Mouse (Mus musculus) spleen, embryonic (tissue): ENCODE data around the gene Acp6.
"Not testable (repeated sequence)": the region's sequence is repeated elsewhere in the genome, so short reads cannot be mapped to it uniquely, and the experiment has no call there.

ENCODE experiments used
- CTCF ChIA-PET: fragments of 350-600 bp; sonication (Branson Sonifier 250); formaldehyde crosslinking; loops from one replicate; lab custom pipeline; 2022; lab: Charles Lee

Acp6 gene

DNA sequence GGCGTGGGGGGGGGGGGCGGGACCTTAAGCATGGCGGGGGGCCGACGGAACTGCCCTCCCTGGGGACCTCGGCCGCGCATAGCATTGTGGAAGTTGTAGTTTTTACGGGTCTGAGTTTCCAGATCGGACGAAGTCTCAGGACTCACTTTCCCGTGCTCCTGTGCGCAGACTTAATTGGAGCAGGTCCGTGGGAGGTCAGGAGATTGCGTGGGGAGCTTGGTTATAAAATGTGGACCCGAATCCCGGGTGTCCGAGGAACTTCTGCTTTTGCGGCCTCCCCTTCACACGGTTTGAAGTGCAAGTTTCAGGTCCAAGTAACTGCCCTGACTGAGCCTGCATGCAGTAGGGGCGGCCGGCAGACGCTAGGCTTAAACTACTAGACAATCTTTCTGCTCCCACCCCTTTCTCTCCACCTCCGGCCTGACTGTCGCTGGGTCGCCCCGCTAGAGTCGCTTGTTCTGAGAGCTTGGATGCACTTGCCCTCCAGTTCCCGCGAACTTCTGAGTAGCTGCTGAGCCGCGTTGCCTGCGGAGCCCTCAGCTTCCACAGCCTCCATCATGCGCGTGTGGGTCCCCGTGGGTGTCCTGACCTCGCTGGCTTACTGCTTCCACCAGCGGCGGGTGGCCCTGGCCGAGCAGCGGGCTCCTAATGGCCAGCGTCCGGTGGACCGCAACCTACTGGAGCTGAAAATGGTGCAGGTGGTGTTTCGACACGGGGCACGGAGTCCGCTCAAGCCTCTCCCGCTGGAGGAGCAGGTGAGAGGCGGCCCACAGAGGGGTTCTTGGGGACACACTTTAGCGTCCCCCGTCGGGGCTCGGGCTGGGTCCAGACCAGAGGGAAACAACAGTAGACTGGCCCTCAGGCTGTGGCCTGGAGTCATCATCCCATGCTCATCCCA lies at the start of gene Acp6:
Gene Acp6, plus strand, starts transcription at position 167 of the 898 bp plus-strand sequence.
- CTCF ChIA-PET: interaction anchor here (0.6 kb wide), 2 partner anchors 12 kb away, joined by 3 to 5 read pairs; no protein-coding TSS in a partner anchor

DNA sequence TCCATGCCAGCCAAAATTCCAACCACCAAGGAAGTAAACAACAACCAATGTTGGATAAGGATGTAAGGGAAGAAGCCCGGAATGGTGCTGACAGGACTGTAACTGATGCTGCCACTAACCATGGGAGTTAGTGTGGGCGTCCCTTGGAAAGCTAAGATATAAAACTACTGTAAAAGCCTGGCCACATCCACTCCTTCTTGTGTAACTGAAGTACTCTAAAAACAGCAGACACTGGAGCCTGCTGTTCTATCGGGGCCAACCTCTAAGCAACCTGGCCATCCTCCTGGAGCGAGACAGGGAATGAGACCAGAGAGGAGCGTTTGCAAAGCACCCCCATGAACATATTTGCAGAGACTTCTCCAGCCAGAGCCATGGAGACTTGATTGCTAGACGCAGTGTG lies 41.1 kb upstream of the Acp6 start:
- CTCF ChIA-PET: no interaction called here

DNA sequence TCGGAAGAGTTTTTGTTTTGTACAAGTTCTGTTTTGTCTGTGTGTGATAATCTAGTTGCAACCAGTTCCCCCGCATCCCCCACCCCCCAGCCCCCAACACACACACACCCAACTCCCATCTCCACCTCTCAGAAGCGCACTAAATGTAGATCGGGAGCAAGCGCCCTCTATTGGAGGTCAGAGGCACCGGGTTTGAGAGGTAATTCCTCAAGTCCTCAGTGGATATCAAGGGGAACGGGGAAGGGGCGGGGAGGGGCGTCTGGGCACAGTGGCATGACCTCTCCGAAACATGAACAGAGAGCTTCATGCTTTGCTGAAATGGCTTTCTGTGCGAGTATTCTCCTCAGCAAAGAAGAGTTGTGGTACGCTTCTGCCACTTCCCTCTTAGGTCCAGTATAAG lies 40.3 kb upstream of the Acp6 start:
- CTCF ChIA-PET: no interaction called here

DNA sequence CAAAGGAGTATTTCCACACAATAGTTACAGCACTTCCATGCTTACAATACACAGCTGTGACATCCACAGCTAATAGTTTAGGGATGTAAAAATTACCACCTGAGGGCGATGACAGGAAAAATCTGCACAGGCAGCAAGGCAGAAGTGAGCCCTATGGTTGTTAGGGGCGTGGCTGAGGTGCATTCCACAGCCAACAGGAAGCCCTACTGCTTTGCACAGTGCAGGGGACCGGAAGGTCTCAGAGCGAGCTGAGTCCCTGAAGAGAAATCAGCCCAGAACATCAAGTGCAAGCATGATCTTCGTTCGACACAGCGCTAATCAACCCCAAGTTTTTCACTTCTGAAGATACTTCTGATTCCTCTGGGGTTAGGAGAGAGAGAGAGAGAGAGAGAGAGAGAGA lies 34.4 kb upstream of the Acp6 start:
- CTCF ChIA-PET: no interaction called here

DNA sequence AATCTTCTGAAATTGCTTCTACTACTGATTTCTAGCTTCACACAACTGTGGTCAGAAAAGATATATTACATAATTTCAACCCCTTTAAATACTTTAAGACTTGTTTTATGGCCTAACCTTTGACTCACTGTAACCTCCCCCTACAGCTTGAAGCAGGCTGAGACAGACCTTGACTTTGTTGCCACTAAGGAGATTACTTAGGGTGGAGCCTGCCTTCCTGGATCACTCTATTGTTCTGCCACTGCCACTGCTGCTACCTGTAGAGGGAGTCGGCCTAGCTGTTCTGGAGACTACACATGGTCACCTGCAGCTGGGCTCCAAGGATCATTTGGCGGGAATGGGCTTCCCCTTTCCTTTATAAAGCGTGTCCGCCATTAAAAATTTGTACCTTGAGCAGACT lies 29.2 kb upstream of the Acp6 start:
- CTCF ChIA-PET: no interaction called here

DNA sequence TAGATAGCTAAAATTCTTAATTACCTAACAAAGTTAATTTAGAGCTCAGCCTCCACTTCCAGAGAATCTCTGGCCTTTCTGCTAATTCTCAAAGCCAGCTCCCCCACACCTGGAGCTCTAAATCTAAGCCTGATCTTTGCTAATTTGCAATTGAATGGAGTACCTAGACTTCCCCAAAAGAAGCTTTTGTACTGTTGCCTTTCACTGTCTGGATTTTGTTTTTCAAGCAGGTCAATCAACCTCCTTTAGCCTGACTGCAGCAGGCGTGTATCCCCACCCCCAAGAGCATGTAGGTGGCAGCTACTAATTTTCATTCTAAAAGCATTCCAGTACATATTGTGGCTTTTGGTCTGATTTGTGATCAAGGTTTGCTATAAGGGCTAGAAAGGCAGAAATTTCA lies 20.9 kb upstream of the Acp6 start:
- CTCF ChIA-PET: not testable (repeated sequence)

DNA sequence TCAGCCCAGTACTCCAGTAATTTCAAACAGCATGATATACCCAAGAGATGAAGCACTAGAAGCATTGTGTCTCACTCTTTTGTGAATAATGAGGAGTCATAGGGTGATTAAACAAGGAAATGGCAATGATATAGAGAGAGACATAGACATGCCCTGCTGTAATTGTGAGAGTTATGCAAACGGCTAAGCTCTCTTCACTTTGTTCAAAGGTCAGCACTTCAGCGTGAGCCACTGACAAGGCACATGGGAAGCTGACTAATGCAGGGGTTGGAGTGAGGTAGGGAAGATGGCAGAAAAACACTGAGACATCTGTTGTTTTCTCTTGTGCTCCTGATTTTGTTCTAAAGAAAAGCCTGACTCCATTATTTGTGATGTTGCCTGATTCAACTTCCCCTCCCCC lies 7.5 kb upstream of the Acp6 start:
- CTCF ChIA-PET: no interaction called here

DNA sequence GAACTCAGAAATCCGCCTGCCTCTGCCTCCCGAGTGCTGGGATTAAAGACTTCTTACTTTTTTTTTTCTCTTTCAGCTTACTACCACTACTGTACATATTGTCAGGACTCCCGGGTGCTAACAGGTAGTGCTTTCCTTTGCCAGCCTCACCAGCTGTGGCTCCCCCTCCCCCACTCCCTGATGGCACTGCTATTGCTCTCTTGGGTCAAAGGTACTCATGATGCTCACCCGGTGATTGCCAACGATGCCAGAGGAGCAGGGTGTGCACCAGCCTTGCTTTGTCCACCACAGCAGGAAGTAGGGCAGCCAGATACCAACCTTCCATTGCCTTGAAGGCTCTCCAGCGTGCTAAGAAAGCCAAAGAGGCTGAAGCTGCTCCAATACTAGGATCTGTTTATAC lies 2.1 kb upstream of the Acp6 start:
- CTCF ChIA-PET: no interaction called here

DNA sequence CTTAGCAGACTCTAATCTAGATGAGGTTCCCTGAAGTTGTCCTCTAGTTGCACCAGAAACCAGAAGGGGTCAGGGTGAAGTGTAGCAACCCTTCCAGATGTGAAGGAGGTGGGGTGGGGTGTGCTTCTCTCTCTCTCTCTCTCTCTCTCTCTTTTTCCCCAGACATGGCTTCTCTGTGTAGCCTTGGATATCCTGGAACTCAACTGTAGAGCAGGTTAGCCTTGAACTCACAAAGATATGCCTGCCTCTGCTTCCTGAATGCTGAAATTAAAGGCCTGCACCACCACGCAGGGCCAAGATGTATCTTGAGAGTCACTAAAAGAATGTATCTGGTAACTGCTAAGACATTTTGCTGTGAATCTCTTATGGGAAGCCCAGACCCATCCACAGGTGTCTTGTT lies 1.3 kb upstream of the Acp6 start:
- CTCF ChIA-PET: no interaction called here

DNA sequence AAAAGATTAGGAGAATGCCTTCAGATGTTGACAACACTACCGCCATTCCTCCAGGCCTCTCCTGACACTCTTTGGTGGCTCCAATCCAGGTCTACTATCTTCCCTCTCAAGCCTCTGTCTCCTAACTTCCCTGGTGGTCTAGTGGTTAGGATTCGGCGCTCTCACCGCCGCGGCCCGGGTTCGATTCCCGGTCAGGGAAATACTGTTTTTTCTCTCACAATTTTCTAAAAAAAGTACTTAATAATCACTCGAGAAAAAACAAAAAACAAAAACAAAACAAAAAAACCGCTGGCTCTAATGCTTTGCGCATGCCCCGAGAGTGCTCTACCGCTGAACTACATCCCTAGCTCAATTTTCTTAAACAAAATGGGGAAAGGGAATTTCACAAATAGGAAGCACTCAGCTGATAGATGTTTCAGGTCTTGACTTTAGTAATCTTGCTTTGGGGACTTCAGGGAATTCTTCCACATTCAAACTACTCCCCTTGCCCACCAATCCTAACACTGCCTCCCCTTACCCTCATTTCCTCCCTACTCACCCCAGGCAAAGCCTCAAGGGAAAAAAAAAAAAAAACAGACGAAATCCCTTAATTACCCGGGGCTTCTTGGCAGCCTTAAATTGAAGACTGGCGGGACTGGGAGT lies 498 bp upstream of the Acp6 start:
- CTCF ChIA-PET: interaction anchor here (0.6 kb wide), 1 partner anchor 13 kb away, joined by 3 read pairs; no protein-coding TSS in a partner anchor

DNA sequence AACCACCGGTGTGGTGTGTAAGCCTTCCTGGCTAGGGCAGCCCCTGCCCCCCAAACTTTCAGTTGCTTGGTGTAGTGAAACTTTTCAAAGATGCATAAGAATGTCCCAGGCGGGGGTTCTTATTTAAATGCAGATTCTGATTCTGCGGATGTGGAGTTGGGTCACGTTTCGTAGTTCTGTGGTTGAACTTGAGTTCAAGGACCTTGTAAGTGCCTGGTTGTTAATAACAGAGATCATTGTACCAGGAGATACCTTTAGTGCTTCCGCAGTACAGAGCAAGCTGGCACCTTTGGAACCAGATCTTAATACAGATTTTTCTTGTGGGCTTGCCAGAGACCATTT lies 903 bp downstream of the Acp6 start:
- CTCF ChIA-PET: interaction anchor here (0.6 kb wide), 1 partner anchor 11 kb away, joined by 5 read pairs; no protein-coding TSS in a partner anchor

DNA sequence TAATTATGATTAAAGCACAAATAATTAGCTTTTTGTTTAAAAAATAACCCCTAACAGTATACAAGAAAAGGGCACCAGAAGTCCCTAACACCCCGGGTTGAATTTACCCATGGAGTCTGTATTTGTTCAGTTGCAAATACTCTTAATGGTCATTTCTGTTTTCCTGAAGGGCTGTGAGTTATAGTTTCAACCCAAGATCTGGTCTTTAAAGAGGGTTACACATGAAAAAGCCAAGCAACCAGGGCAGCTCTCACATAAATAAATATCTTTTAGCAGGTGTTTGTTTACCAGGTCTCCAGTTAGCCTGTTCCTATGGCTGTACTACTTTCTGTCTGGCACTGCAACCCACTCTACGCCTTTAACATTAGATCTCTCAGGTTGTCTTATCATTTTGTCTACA lies 1.4 kb downstream of the Acp6 start:
- CTCF ChIA-PET: no interaction called here

DNA sequence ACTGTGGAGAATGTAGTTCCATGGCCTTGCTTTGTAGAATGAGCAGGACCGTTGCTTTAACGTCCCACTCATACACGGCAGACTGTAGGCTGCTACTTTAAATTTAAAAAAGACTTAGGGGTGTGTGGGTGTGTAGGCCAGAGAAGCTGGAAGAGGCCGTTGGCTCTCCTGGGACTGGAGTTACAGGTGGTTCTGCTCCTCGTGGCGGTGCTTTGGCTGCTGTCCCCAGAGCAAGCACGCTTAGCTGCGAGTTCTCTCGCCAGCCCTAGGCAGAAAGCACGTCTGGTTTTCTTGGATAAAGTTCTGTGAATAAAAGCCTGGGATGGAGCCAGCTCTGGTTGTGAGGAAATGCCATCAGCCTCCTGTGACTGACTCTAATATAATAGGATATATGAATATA lies 2.3 kb downstream of the Acp6 start:
- CTCF ChIA-PET: interaction anchor here (0.7 kb wide), 1 partner anchor 10 kb away, joined by 14 read pairs; no protein-coding TSS in a partner anchor

DNA sequence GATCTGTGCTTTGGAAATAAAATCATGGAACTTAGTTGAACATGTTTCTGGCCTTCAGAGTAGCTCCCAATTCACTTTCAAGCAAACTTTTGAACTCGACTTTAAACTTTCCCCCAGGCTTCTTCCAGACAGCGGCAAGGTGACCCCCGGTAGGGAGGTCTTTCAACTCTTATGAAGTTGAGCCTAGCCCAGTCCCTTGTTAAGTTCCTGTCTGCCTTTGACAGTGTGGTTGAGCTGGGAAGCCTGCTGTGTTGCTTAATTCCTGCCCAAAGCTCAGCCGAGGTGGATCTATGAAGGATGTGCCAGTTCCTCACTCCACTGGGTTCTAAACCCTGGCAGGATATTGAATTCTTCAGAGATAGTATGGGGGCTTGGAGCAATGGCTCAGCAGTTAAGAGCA lies 3.2 kb downstream of the Acp6 start:
- CTCF ChIA-PET: no interaction called here

DNA sequence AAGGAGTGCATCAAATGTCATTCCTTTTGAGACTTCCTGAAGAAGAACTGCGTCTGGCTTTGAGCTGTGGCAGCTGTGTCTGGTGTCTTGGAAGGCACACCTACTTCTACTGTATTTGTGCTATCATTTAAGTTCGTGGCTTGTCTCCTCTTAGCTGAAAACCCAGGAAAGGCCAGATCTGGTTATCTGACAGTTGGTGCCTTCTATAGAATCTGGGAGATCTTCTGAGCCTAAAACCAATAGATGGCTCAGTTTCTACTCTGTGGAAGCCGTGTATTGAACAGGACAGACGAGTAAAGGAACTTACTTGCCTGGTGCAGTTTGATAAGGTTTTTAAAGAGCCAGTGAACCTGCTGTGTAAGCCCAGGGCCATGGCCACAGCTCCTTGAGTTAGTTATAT lies 5.9 kb downstream of the Acp6 start:
- CTCF ChIA-PET: no interaction called here

DNA sequence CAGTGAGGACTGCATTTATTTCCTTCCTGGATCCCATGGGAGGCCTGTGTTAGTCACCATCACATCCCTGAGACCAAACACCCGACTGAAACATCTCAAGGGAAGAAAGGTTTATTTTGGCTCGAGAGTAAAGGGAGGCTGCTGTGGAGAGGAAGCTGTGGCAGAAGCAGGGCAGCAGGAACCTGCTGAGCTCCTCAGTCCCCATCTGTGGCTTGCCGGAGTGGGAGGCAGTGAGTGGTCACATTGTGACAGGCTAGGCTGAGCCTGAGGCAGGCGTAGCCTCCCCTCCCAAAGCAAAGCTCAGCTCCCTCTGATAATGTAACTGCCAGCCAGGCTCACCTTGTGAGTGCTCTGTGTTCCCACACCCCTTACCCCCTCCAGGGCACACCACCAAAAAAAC lies 8.5 kb downstream of the Acp6 start:
- CTCF ChIA-PET: no interaction called here

DNA sequence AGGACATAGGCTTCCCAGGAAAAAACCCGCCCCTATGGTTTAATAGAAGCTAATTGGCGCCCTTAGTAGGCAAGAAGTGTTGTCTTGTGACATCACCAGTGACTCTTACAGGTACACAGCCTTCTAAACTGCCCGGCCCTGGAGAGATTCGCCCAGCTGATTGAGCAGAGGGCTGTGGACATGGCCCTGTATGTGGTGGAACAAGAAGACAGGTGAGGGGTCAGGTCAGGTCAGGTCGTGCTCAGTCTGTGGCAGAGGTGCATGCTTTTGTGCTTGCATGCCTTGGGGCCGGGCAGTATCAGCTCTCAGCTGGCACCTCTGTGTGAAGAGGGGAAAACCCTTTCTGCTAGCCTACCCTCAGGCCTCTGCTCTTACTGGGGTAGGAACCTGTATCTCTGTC lies 13.0 kb downstream of the Acp6 start:
- CTCF ChIA-PET: interaction anchor here (0.6 kb wide), 2 partner anchors 11 to 13 kb away, joined by 3 to 14 read pairs; no protein-coding TSS in a partner anchor

DNA sequence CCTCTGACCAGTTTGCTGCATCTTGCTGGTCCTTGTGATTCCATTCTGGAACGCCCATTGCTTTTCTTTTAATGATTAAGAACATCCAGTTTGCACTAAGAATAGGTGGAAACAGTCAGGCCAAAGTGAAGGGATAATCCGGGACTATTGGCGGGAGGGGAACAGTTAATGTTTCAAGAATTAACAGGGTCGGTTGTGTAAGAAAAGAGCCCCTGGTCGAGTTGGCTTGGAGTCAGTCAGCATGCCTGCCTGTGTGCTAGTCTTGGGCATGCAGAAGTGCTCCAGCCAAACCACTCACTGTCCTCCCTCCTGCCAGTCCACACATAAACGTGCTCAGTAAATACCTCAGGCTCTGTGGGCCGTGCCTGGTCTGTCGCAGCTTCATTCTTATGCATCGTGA lies 13.7 kb downstream of the Acp6 start:
- CTCF ChIA-PET: no interaction called here

DNA sequence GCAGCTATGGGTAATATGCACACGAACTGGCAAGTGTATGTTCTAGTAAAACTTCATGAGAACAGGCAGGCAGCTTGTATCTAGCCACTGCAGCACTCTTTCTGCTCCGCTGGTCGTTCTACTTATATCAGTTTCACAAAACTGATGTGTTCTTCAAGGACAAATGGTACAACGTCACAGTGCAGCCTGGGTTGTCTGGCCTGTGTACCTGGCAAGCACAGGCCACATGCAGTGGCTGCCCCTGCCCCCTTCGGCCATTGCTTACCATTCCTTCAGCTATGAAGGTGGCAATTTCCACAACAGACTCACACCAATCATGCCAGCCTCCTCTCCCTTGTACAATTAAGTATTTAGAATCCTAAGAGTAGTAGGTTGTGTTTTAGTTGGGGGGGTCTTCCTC lies 14.1 kb downstream of the Acp6 start:
- CTCF ChIA-PET: no interaction called here

DNA sequence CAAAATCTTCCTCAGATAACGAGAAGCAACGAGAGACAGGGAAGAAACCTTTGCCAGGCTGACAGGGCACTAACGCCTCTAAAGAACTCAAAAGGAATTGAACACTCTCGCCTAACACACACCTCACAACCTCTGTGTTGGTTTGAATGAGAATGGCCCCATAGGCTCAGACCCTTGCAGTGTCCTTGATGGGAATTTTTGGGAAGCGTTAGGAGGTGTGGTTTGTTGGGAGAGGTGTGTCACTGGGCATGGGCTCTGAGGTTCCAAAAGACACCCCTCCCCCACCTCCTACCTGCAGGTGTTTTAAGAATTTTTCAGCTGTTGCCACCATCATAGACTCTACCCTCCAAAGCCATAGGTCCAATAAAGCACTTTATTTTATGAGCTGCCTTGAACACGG lies 20.3 kb downstream of the Acp6 start:
- CTCF ChIA-PET: no interaction called here

DNA sequence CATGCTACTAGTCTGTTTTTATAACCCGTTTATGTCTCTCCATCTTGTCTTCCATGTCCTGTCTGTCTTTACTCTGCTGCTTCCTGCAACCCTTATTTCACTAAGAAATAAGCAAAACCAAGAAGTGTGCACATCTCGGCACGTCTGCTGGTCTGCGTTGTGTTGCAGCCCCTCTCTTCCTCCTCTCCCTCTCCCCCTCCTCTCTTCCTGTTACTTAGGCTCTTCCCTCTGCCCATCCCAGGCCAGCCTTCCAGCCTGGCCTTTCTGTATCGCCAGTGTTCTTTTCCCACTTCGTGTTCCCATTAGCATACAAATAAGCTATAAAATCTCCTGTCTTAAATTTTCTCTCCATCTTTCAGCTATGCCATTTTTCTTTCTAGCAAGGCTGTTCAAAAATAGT lies 21.9 kb downstream of the Acp6 start:
- CTCF ChIA-PET: no interaction called here

DNA sequence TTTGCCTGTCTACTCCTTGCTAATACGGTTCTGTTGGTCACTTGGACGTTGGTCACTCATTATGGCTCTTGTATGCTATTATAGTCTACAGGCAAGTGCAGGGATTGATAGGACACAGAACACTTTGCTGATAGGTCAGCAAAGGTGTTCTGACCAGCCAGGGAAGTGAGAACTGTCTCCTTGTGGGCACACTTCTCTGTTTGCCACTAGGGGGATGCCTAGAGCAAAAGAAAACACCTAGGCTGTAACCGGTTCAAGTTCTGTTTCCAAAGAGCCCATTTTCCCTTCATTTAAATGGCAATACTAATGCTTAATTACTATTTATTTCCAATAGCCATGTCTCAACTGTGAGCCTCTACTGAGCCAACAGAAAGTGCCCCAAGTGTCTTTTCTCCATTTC lies 25.2 kb downstream of the Acp6 start:
- CTCF ChIA-PET: no interaction called here
